Mouse (Mus musculus): ENCODE measurements around the gene C1qtnf1.

The C1qtnf1 gene

DNA sequence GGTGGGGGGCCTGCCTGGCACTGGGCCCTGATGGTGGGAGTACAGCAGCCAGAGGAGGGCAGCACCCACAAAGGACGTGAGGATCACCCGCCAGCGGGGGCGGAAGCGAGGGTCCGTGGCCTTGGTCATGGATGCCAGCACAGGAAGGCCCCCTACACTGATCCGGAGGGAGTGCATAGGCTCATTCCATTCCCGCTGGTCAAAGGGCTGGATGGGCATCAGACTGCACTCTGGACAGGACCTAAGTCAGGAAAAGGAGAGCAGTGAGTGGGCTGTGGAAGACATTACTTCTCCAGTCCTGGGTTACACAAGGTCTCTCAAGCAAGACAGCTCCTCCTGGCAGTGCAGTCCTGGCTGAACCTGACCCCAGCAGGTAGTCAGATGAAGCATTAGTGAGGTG is 16.7 kb upstream of the C1qtnf1 start:
- DNase-seq = no peak

- no peak for DNase-seq
These were observed 15.4 kb upstream of the C1qtnf1 start for GRCm38 (mm10) chr11:118412601-118413000.

DNA sequence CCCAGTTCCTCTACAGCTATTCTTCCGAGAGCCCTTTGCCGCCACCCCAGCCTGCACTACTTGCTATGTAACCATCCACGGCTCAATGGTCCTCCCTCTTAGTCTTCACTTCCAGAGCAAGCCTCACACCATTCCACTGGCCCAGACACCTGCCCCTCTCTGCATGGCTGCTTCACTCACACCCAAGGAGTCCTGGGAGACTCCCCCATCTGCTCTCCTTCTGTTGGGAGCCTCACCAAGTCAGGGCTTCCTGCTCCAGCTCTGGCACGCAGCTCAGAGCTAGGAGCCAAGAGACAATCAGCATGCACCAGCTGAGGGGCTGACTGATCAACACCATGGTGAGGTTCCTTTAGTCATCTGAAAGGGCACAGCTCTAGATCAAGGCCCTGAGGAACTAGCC is 14.9 kb upstream of the C1qtnf1 start:
- DNase-seq = no peak

GRCm38 (mm10) chr11:118414270-118414669 is 13.7 kb upstream of the C1qtnf1 start:
- no peak for DNase-seq

GRCm38 (mm10) chr11:118415630-118416029 is 12.4 kb upstream of the C1qtnf1 start:
- no peak for DNase-seq

- no peak for DNase-seq
These were observed 12.0 kb upstream of the C1qtnf1 start for GRCm38 (mm10) chr11:118416046-118416445.

GRCm38 (mm10) chr11:118417496-118417895 is 10.5 kb upstream of the C1qtnf1 start:
- DNase-seq = no peak

GRCm38 (mm10) chr11:118418442-118418833 is 9.6 kb upstream of the C1qtnf1 start:
- no peak for DNase-seq

GRCm38 (mm10) chr11:118418834-118419504 is 9.0 kb upstream of the C1qtnf1 start, which contains the start of gene Cant1:
Gene Cant1, minus strand, starts transcription at chr11:118419086.
- DNase-seq = peak; percentile 97 to 99

DNA sequence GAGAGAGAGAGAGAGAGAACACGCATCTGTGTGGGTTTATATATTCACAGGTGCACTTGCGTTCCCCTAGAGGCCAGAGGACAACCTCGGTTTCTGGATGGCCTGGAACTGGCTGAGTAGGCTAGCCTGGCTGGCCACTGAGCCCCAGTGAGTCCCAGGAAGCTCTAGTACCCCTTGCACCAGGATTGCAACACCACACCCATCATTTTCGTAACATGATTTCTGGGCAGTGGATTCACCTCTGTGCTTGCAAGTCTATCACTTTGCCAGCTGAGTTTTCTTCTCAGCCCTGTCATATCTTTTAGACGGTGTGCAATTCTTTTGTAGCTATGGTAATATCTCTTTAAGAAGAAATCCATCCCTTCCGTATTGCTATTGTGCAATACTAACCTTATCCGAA is 7.7 kb upstream of the C1qtnf1 start:
- DNase-seq = no peak

- peak; percentile 63 to 75 for DNase-seq
These were observed 4.6 kb upstream of the C1qtnf1 start for GRCm38 (mm10) chr11:118423266-118423971.

DNA sequence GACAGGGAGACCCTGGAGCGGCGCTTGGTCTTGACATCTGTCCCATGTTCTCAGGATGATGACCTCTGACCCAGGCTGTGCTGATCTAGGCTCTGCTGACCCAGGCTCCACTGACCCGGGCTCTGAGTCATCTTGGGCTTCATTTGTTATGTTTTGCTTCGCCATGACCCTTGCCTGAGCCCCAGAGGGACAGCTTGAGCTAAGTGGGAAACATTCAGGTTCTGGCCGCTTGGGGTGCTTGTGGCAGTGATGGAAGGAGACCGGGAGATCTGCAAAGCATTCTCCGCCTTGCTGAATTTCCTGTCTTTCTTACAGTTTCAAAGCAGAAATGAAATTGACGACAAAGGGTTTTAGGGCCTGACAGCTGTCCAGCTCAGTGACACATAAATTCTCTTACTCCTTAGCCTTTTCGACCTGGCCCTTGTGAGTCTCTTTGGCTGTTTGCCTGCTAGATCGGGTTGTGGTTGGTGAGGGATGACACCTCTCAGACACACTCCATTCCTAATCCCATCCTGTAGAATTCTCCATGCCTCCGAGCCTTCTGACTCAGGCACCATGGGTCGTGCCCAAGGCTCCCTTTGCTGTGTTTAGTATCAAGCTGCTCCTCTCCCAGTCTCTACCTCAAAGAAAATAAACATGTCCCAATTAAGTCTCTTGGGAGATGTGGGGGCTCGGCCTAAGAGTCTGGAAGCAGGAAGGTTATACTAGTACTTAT is 3.2 kb upstream of the C1qtnf1 start:
- no peak for DNase-seq

DNA sequence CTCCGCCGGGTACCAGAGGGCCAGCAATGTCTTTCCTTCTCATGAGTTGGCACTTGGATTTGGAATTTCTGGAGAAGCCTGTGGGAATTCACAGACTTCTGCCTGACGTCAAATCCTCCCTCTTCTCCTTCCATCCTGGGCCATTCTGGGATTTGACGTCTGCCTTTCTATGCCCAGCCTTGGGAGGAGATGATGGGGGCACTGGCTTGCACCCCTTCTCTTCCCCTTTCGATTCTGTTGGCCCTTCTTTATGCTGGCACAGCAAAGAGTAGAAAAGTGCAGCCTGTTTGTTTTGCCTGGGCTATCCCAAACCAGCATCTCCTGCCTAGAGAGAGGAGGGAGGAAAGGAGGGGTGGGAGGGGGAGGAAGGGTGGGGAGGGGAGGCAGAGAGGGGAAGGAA is 1.2 kb upstream of the C1qtnf1 start:
- DNase-seq = no peak

- DNase-seq = no peak
These were observed 680 bp upstream of the C1qtnf1 start for GRCm38 (mm10) chr11:118427266-118427779.

GRCm38 (mm10) chr11:118428460-118428868 is 461 bp downstream of the C1qtnf1 start:
- peak in 1 of 2 experiments; percentile 19 for DNase-seq

DNA sequence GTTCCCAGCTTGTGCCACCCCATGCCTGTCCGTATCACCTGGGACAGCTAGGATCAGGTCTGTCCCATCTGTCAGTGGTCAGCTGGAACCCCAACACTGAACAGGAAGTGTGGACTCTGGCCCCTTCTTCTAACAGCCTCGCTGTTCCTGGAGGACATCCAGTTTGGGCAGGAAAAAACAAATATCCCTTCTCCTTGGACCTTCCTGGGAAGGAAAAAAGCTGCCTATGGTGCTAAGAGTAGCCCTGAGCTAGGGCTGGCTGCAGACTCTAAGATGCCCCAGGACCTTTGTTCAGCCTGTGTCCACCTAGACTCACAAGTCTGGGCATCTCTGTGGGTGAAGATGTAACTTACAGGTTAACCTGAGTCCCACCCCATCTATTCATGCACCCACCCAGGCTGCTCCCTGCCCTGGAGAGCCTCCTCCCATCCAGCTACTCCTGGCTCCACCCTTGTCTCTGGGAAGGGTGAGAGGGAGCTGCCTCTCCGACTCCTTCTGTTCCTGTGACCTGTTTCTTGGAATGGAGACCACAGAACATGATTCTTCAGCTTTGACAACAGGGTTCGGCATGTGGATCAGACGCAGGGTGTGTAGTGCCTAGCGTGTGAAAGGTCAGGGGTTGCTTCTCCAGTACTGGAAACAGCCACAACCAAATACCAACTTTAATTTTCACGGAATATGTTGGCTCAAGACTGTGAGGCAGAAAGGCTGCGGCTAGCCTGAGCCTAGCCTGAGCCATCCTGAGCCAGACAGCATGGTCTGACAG is 1.1 kb downstream of the C1qtnf1 start:
- DNase-seq = no peak

- no peak for DNase-seq
These were observed 2.4 kb downstream of the C1qtnf1 start for GRCm38 (mm10) chr11:118430291-118430885.

- no peak for DNase-seq
These were observed 3.3 kb downstream of the C1qtnf1 start for GRCm38 (mm10) chr11:118431100-118431948.

DNA sequence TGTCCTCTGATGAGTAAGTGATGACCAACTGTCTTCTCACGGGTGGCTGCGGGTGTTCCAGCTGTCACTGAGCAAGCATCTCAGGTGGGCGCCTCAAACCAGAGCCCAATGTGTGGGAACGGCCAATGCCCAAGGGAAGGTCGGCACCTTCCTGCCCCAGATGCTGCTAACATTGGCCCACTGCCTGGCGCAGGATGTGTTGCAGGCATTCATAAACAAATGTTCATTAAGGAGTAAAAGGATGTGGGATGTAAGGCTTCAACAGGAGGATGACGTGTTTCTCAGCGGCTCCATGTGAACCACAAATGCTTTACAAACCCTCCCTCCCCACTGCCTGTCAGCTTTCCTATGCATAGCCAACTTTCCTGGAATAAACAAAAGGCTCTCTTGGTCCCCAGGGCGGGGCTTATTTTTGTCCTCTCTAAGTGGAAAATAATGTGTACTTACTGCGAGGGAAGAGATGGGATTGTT is 5.4 kb downstream of the C1qtnf1 start:
- no peak for DNase-seq

GRCm38 (mm10) chr11:118434093-118434492 is 6.1 kb downstream of the C1qtnf1 start:
- DNase-seq = no peak

GRCm38 (mm10) chr11:118436471-118436935 is 8.5 kb downstream of the C1qtnf1 start:
- DNase-seq = no peak
